7 mouse cellular contexts compared by ENCODE assay signal in the genomic region with DNA sequence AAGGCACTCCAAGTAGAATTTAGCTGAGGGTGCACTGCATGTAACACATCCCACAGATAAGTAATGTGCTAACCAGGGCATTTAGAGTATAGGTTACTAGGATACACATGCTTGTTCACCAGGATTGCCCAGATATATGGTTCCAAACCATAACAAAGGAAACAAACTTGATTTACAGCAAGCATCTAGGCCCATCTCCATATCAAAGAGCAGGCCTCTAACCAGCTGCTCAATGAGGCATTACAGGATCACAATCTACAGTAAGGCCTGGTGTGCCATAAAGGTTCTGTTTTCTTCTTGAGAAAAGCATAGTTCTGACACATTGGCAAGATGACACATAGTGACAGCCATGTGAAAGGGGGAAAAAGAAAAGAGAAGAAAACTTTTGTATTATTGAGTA. TPM values are rescaled to one million over a fixed set of nuclear protein-coding genes. Genes with fewer than 3 reads are reported as not detected.
A peak's percentile ranks its signal among the peaks of the same experiment; 100 is the strongest.
DNase-seq lines count a peak whose midpoint lies in the region; ATAC-seq and TF ChIP-seq lines count a peak whose summit lies in the region.
"Not testable (repeated sequence)": the region's sequence is repeated elsewhere in the genome, so short reads cannot be mapped to it uniquely, and the experiment has no call there.

No protein-coding gene starts in this region.

- H3K9ac ChIP-seq in MEL (ENCODE audit: control insufficient read depth, low read depth, low read length, poor library complexity, severe bottlenecking): peak overlapping the region; percentile 34
- H3K9ac ChIP-seq in embryonic facial prominence, embryonic 15.5 days; heart, embryonic 11.5 days (ENCODE audit: low read depth, low read length); hindbrain, postnatal 0 days (replicated peaks; ENCODE audit: low read length); limb, embryonic 11.5 days (ENCODE audit: low read length): not testable (repeated sequence)
- 0 out of 2 replicates have a peak overlapping the region, but pooled peaks have one; percentile 22 for H3K9ac ChIP-seq in lung, embryonic 16.5 days (ENCODE audit: low read length)

- not testable (repeated sequence) for TF ChIP-seq CTCF in MEL (IDR thresholded peaks at IDR 0.05 in 2 of 3, conservative IDR thresholded peaks at IDR 0.05 in 1 of 3; ENCODE audit: control insufficient read depth in 1 of 3, insufficient read depth in 1 of 3, low read depth in 2 of 3, low read length in 3 of 3, poor library complexity in 1 of 3, severe bottlenecking in 1 of 3); hindbrain, postnatal 0 days (IDR thresholded peaks at IDR 0.05; ENCODE audit: low read depth)

- not testable (repeated sequence) for TF ChIP-seq EP300 in MEL (IDR thresholded peaks at IDR 0.05; ENCODE audit: low read depth in 1 of 2, low read length in 2 of 2)

- not testable (repeated sequence) for H3K27me3 ChIP-seq in MEL (ENCODE audit: control insufficient read depth in 1 of 2, insufficient read depth in 2 of 2, low read length in 2 of 2); embryonic facial prominence, embryonic 15.5 days; heart, embryonic 11.5 days (ENCODE audit: control insufficient read depth, insufficient read depth, low read length); hindbrain, postnatal 0 days (ENCODE audit: insufficient read depth, low read length); limb, embryonic 11.5 days (ENCODE audit: control insufficient read depth, insufficient read depth, low read length); lung, embryonic 16.5 days (ENCODE audit: control insufficient read depth, insufficient read depth, low read depth, low read length)

- peak; percentile 53 for DNase-seq in MEL (ENCODE audit: low read depth, low spot score)
- DNase-seq in hindbrain, postnatal 0 days (ENCODE audit: low spot score); limb, embryonic 11.5 days (ENCODE audit: low spot score): not testable (repeated sequence)
- DNase-seq in naive thymus-derived CD4-positive, alpha-beta T cell, adult 2 months (ENCODE audit: low read depth): peak; percentile 26

- not testable (repeated sequence) for H3K27ac ChIP-seq in MEL (ENCODE audit: control insufficient read depth, low read depth, low read length); embryonic facial prominence, embryonic 15.5 days (replicated peaks); heart, embryonic 11.5 days (ENCODE audit: low read depth, low read length); limb, embryonic 11.5 days (replicated peaks; ENCODE audit: low read depth, low read length); lung, embryonic 16.5 days (ENCODE audit: low read length)
- peak overlapping the region; percentile 48; the same call in 1 of the 2 replicates for H3K27ac ChIP-seq in hindbrain, postnatal 0 days

- H3K36me3 ChIP-seq in MEL (ENCODE audit: control insufficient read depth in 1 of 2, insufficient read depth in 2 of 2, low read length in 2 of 2); embryonic facial prominence, embryonic 15.5 days; heart, embryonic 11.5 days (ENCODE audit: control insufficient read depth, insufficient read depth, low read length); hindbrain, postnatal 0 days (ENCODE audit: insufficient read depth, low read length); limb, embryonic 11.5 days (ENCODE audit: control insufficient read depth, insufficient read depth, low read length); lung, embryonic 16.5 days (ENCODE audit: control insufficient read depth, insufficient read depth, low read length): not testable (repeated sequence)

- ATAC-seq in embryonic facial prominence, embryonic 15.5 days (ENCODE audit: insufficient number of reproducible peaks, low FRiP score, low TSS enrichment, low read depth); heart, embryonic 11.5 days (replicated peaks; ENCODE audit: insufficient number of reproducible peaks, low FRiP score, low TSS enrichment); hindbrain, postnatal 0 days; limb, embryonic 11.5 days (ENCODE audit: insufficient number of reproducible peaks, low FRiP score, low TSS enrichment, low read depth); lung, embryonic 16.5 days (ENCODE audit: low read depth): not testable (repeated sequence)

- not testable (repeated sequence) for H3K9me3 ChIP-seq in MEL (replicated peaks; ENCODE audit: insufficient read depth, low read length); embryonic facial prominence, embryonic 15.5 days (replicated peaks); heart, embryonic 11.5 days (replicated peaks; ENCODE audit: control insufficient read depth, low read length); hindbrain, postnatal 0 days (ENCODE audit: low read length); limb, embryonic 11.5 days (ENCODE audit: control insufficient read depth, low read length); lung, embryonic 16.5 days (ENCODE audit: control insufficient read depth, low read length)

- H3K79me2 ChIP-seq in MEL (ENCODE audit: control insufficient read depth, insufficient read depth, low read length, poor library complexity): not testable (repeated sequence)

- peak overlapping the region in 1 of 2 experiments; percentile 92; a peak in 2 of 4 replicates for H3K4me3 ChIP-seq in MEL (ENCODE audit: control insufficient read depth in 1 of 2, insufficient read depth in 1 of 2, low read depth in 2 of 2, low read length in 2 of 2)
- H3K4me3 ChIP-seq in embryonic facial prominence, embryonic 15.5 days (replicated peaks): peak overlapping the region; percentile 68
- H3K4me3 ChIP-seq in heart, embryonic 11.5 days (ENCODE audit: low read depth, low read length): peak overlapping the region; percentile 69
- peak overlapping the region; percentile 65 for H3K4me3 ChIP-seq in hindbrain, postnatal 0 days (ENCODE audit: low read length)
- H3K4me3 ChIP-seq in limb, embryonic 11.5 days (ENCODE audit: low read depth, low read length): peak overlapping the region; percentile 50
- H3K4me3 ChIP-seq in lung, embryonic 16.5 days (ENCODE audit: low read length): peak overlapping the region; percentile 69

- peak overlapping the region; percentile 59 for H3K4me2 ChIP-seq in embryonic facial prominence, embryonic 15.5 days (replicated peaks)
- H3K4me2 ChIP-seq in heart, embryonic 11.5 days: peak overlapping the region; percentile 64
- peak overlapping the region; percentile 61 for H3K4me2 ChIP-seq in hindbrain, postnatal 0 days (ENCODE audit: low read depth, low read length)
- peak overlapping the region; percentile 42; the same call in 1 of the 2 replicates for H3K4me2 ChIP-seq in limb, embryonic 11.5 days (ENCODE audit: low read depth, severe bottlenecking)
- H3K4me2 ChIP-seq in lung, embryonic 16.5 days (ENCODE audit: low read depth, low read length): peak overlapping the region; percentile 46

- H3K4me1 ChIP-seq in MEL (ENCODE audit: control insufficient read depth in 1 of 2, insufficient read depth in 2 of 2, low read length in 2 of 2); embryonic facial prominence, embryonic 15.5 days; heart, embryonic 11.5 days (ENCODE audit: control insufficient read depth, insufficient read depth, low read length); hindbrain, postnatal 0 days (ENCODE audit: insufficient read depth, low read length); limb, embryonic 11.5 days (ENCODE audit: control insufficient read depth, insufficient read depth, low read length); lung, embryonic 16.5 days (replicated peaks; ENCODE audit: control insufficient read depth, insufficient read depth, low read length): not testable (repeated sequence)

- TF ChIP-seq RAD21 in MEL (IDR thresholded peaks at IDR 0.05; ENCODE audit: low read depth, low read length): not testable (repeated sequence)

- TF ChIP-seq POLR2A in MEL (IDR thresholded peaks at IDR 0.05; ENCODE audit: control insufficient read depth in 1 of 2, insufficient read depth in 1 of 2, low read depth in 1 of 2, low read length in 2 of 2, poor library complexity in 1 of 2): not testable (repeated sequence)

RNA-seq across cellular contexts. Expression of gene Gm15446, which starts 56.0 kb away (rescaled TPM):
- total RNA-seq in MEL (2012; rRNA removed): 26.3 and 41.8 TPM in 2 replicates
- polyA plus RNA-seq in MEL (2012; ENCODE audit: insufficient read depth in 1 of 2, insufficient read length in 2 of 2, low read depth in 1 of 2, low replicate concordance in 2 of 2, missing spikeins in 1 of 2): 100 to 1,000 TPM in 1 of 2 experiments, 1 to 10 TPM in 1; 5.4 to 237 TPM
- 0.47 and 1.0 TPM in 2 replicates for polyA plus RNA-seq in embryonic facial prominence, embryonic 15.5 days (2015; fragmentation: Nextera tagmentation; extraction: Ambion mirVana)
- polyA plus RNA-seq in heart, embryonic 11.5 days (2014; fragmentation: Nextera tagmentation; extraction: Ambion mirVana): 0.44 and 0.62 TPM in 2 replicates
- 3.6 and 5.2 TPM in 2 replicates for total RNA-seq in hindbrain, postnatal 0 days (2014; rRNA removed)
- 0.38 and 0.59 TPM in 2 replicates for polyA plus RNA-seq in hindbrain, postnatal 0 days (2015; fragmentation: Nextera tagmentation; extraction: Ambion mirVana)
- 0.51 and 0.81 TPM in 2 replicates for polyA plus RNA-seq in limb, embryonic 11.5 days (2014; fragmentation: Nextera tagmentation; extraction: Ambion mirVana)
- 0.48 and 0.68 TPM in 2 replicates for polyA plus RNA-seq in lung, embryonic 16.5 days (2015; fragmentation: Nextera tagmentation; extraction: Ambion mirVana)
